Mouse (Mus musculus) mature B cell (primary cell): ENCODE data around the gene Mpdu1.

ENCODE experiments used
- in situ Hi-C: fragments of 300-500 bp; cut with MboI; formaldehyde crosslinking; loops from 2 replicates; pipeline ENCODE4 v1.14.3; 2019

The Mpdu1 gene

DNA sequence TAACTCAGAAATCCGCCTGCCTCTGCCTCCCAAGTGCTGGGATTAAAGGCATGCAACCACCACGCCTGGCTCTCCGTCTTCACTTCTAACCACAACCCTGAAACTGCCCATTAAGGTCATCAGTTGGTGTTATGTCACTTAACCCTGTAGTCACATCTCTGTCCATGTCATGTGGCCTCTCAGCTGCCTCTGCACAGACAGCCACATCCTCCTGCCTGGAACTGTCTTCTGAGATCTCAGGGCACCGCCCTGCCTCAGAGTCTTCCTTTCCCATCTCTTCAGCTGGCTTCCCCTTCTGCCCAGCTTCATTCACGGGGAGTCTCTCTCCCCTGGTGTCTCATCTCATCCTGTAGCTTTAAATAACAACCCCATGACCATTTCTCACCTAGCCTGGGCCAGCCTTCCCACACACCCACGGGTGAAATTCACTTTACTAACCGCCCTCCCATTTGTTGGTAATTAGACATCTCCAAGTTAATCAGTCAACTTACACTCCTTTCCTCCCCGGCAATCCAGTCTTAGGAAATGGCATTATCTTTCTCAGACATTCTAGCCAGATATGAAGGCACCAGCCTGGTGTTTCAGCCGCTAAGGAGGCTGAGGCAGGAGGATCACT, 29.9 kb upstream of the Mpdu1 start:
- in situ Hi-C loops = no loop called here

DNA sequence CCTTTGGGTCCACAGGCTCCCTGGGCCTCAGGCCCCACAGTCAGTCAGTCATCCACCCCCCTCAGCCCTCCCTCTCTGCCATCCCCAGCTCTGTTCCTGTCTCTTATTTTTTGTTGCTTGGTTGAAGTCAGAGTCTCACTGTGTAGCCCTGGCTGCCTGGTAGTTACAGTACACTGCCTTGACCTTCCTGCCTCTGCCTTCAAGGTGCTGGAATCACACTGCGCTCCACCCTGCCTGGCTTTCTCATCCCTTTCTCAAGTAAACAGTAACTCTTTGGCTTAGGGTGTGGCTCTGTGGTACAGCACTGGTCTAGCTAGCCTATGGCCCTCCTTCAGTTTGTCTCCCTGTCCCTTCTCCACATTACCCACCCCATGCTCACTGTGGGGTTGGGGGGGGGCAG, 27.4 kb upstream of the Mpdu1 start:
- in situ Hi-C loops = no loop called here

- in situ Hi-C loops = no loop called here
Measured at GRCm38 (mm10) chr11:69687061-69687460, 24.6 kb upstream of the Mpdu1 start.

GRCm38 (mm10) chr11:69686377-69686776, 23.9 kb upstream of the Mpdu1 start:
- in situ Hi-C loops = no loop called here

GRCm38 (mm10) chr11:69685526-69686148, 23.2 kb upstream of the Mpdu1 start, which contains the start of gene Tnfsf13:
Tnfsf13 (minus strand) TSS chr11:69685784.
- in situ Hi-C loops = no loop called here

DNA sequence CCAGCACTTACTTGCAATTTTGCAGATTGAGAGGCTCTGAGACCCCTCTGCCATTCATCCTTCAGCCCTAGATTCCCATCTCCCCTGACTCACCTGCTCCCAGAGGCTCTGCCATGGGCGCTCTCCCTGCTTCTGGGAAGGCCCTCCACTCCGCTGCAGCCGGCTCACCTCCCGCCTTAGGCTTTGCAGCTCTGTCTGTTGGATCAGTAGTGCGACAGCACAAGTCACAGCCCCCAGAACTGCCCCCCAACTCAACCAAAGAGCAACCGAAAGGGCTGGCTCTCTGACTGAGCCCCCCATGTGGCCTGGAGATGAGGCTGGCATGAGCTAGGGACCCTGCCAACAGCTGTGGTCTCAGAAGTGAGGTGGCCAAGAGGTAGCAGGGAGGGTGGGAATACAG, 22.5 kb upstream of the Mpdu1 start:
- in situ Hi-C loops = no loop called here

DNA sequence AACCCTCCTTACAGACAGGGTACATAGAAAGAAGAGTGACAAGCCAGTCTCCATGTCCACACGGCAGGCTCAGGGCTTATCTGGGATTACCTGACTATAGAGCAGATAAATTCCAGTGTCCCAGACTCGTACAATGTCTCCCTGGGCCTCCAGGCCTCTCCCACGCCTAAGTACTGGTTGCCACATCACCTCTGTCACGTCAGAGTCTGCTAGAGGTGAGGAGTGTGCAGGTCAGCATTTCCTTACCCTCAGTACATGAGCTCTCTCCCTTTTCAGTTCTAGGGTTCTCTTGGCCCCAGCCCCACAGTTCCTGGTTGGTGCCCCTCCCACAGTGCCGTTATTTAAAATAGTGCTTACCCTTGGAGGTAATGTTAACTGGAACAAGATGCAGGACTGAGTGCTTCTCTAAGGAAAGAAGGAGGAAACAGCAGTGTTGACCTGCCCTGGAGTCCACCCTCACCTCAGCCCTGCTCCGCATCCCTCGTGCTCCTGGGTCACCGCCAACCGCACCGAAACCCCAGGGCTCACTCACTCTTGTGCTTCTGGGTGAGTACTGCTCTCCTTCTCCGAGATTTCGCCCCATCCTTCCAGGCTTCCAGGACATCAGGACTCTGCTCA, 21.8 kb upstream of the Mpdu1 start:
- in situ Hi-C loops = no loop called here

DNA sequence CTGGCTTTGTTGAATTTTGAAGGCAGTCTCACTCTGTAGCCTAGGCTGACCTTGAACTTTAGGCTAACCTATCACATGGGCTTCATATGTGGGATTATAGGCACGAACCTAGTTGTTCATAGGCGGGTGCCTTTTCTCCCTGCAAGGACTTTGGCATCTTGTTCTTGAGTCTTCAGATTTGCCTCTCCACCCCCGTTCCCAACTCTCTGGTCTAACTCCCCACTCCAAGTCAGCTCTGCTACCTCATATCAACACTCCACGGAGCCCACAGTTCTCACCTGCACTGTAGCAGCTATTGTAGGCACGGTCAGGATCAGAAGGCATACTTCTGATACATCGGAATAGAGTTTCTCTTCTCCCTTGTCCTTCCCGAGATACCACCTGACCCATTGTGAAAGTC, 21.1 kb upstream of the Mpdu1 start:
- in situ Hi-C loops = no loop called here

GRCm38 (mm10) chr11:69682840-69683533, 20.5 kb upstream of the Mpdu1 start:
- in situ Hi-C loops = no loop called here

DNA sequence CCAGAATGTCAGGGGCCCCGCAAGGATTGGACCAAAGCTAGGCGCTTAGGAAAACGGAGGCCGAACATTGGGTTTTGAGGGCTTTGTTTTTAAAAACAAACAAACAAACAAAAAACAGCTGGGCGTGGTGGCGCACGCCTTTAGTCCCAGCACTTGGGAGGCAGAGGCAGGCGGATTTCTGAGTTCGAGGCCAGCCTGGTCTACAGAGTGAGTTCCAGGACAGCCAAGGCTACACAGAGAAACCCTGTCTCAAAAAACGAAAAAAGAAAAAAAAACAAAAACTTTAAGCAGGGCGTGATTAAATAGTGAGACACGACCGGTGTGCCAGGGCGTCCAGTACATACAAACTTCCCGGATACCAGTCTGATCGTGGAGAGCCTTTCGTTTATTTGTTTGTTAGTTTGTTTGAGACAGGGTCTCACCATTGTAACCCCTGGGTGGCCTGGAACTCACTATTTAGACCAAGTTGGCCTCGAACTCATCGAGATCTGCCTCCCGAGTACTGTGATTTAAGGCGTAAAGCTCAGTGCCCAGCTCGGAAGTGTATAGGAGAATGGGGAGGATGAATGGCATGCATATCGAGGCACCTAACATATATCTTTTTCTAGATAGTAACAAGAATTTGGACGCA, 19.9 kb upstream of the Mpdu1 start:
- in situ Hi-C loops = no loop called here

DNA sequence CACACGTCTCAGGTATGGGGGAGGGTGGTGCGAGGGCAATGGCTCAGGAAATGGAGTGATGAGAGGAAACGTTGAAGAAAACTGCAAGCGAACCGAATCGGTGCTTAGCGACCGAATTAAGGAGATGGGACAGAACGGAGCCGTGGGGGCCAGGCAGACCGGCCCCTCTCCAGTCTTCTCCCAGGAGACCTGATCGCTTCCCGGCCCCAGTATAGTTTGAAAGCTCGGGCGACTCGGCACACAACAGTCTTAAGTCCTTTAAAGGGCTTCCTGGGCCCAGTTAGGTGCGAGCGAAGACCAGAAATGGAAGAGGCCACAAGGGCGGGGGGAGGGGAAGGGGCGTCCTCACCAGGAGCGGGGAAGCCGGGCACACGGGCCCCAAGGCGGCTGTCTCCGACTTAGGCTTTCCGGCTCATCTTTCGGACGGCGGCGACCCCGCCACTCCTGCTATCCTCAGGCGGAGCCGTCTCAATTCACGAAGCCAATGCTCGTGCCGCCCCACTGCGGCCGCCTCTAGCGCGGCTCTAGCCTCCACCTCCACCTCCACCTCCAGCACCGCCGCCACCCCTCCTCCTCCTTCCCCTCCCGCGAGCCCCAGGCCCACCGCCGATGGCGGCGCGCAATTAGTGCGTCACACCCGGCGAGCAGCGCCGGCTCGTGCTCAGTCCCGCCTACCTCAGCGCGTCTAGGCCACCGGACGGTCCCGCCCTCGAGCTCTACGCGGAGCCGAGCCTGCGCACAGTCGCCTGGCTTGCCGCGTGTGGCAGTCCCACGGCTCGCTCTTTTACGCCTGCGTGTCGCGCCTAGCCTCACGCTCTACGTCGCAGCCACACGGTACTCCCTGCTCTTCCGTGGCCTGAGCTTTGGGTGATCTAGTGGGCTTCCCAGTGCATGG, 19.1 kb upstream of the Mpdu1 start, which contains the start of gene Senp3:
Gene Senp3, minus strand, starts transcription at position 771 of the 895 bp plus-strand sequence.
- in situ Hi-C loops = no loop called here

GRCm38 (mm10) chr11:69680136-69680855, 17.9 kb upstream of the Mpdu1 start:
- in situ Hi-C loops = no loop called here

DNA sequence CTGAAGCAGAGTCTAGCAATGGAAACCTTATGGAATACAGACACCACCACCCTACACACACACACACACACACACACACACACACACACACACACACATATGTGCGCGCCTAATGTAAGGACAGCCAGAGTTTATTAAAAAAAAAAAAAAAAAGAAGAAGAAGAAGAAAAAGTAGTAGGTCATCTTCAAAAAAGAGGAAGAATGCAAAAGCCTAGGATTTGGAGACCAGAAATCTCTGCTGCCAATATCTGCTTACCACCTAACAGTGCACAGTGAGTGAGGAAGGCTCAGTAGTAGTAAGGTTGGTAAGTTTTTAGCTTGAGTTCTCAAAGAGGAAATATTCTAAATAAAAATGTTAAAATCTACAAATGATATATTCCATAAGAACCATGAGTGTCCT, 16.7 kb upstream of the Mpdu1 start:
- in situ Hi-C loops = no loop called here

DNA sequence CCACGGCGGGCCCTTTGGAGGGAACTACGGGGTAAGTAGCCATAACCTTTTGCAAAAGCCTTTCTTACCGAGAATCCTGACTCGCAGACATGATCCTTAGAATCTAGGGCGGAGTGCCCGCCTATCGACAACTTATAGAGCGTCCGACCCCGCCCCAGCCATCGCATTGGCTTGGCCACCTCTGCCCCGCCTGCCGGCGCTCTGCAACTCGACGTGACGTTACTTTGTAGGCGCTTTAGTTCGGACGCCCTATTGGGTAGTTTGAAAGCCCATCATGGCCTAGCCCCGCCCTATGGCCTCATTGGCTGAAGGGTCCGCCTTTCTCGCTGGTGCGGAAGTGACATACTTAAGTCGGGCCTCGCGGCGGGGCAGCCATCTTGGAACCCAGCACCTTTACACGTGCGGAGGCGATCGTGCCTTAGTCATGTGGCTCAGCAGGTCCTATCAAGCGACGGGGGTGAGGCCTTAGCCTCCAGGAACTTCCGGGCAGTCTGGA, 9.8 kb upstream of the Mpdu1 start, which contains the start of gene Eif4a1:
Gene Eif4a1, minus strand, starts transcription at position 213 of the 496 bp plus-strand sequence.
- in situ Hi-C loops = no loop called here

GRCm38 (mm10) chr11:69671726-69672124, 9.3 kb upstream of the Mpdu1 start:
- in situ Hi-C loops = no loop called here

DNA sequence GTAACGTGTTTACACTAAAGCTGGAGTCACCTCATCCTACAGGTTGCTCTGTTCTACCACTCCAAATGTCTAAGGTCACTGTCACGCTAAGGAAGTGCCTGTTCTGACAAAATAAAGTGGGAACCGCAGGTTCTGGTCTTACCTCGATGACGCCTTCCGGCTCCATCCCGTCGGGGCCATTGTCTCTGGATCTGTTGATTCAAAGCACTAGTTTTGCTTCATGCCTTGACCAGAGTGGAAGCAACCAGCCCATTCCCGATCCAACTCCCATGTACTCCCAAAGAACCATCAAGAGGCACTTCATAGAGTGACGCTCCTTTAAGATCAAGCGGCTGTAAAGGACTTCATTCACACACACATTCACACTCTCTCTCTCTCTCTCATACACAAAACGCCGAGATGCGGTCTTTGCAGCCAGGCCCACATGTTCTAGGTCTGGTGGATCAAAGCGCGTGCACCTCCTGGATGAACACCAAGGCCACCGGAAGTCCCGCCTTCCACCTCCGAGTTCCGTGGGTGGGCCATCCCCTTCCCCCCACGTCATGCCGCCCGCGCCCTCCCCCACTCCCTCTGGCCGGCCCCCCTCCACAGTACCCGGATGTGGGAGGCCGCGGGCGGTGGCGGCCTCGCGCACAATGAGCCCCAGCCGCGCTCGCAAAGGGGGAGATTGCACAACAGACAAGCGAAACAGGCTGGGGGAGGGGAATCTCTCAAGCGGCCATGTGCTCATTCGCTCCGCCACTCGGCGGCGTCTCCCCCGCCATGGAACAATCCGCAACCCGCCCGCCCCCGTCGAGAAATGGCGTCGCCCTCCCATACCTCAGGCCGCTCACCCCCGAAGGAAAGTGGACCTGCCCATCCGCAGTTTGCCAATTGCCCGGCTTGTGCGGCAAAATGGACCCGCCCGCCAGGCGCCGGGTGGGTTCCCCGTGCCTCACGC, 8.6 kb upstream of the Mpdu1 start:
- in situ Hi-C loops = no loop called here

DNA sequence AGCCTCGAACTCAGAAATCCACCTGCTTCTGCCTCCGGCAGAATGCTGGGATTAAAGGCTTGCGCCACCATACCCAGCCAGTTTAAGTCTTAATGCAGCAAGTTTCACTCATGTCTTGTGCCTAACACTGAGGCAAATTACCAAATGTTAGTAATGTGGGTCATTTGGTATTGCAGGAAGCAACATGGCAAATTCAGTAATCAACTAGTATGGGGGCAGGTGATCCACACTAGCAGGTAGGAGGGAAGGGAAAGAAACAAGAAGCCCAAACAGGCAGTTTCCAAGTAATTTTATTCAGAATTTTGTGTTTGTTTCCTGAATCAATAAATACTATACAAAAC, 4.2 kb upstream of the Mpdu1 start:
- in situ Hi-C loops = no loop called here

- in situ Hi-C loops = no loop called here
Measured at GRCm38 (mm10) chr11:69665961-69666664, 3.7 kb upstream of the Mpdu1 start, which contains the start of gene Cd68. Cd68 (minus strand) TSS chr11:69666153.
